Mouse (Mus musculus) limb, embryonic 14.5 days (tissue): ENCODE measurements around the gene Ripk1. TPM values are rescaled to one million over a fixed set of nuclear protein-coding genes. Genes with fewer than 3 reads are reported as not detected.

Experiments used
- ATAC-seq: fragments of 200-750 bp; cut with Nextera tagmentation; 2 replicates; pipeline ENCODE4 v1.8.0; 2017; ENCODE audit warnings: low read depth, moderate number of reproducible peaks, moderate TSS enrichment; ENCODE audit not compliant: low FRiP score
- DNase-seq: peaks from one replicate; pipeline ENCODE4 v3.0.0-alpha.2; 2015; ENCODE audit warnings: low spot score
- H3K27ac ChIP-seq: fragments of 300-500 bp; sonication (generic); replicated peaks from 2 replicates; pipeline ENCODE4 v1.5.1; 2014; ENCODE audit warnings: low read depth, mild to moderate bottlenecking, low read length, moderate library complexity, mixed read lengths
- H3K27me3 ChIP-seq: fragments of 300-500 bp; sonication (generic); 2 replicates; pipeline ENCODE4 v1.6.1; 2014; ENCODE audit warnings: low read length, mixed read lengths; ENCODE audit not compliant: control insufficient read depth, insufficient read depth
- H3K36me3 ChIP-seq: fragments of 300-500 bp; sonication (generic); 2 replicates; pipeline ENCODE4 v1.6.1; 2014; ENCODE audit warnings: mild to moderate bottlenecking, low read length, moderate library complexity, mixed read lengths; ENCODE audit not compliant: control insufficient read depth, insufficient read depth
- H3K4me1 ChIP-seq: fragments of 300-500 bp; sonication (generic); 2 replicates; pipeline ENCODE4 v1.6.1; 2014; ENCODE audit warnings: antibody characterized with exemption, low read length, mixed read lengths; ENCODE audit not compliant: control insufficient read depth, insufficient read depth
- H3K4me2 ChIP-seq: fragments of 300-500 bp; sonication (generic); replicated peaks from 2 replicates; pipeline ENCODE4 v1.6.1; 2014; ENCODE audit warnings: low read depth, mild to moderate bottlenecking, low read length, moderate library complexity; ENCODE audit not compliant: severe bottlenecking
- H3K4me3 ChIP-seq: fragments of 300-500 bp; sonication (generic); replicated peaks from 2 replicates; pipeline ENCODE4 v1.5.1; 2014; ENCODE audit warnings: low read length
- H3K9ac ChIP-seq: fragments of 300-500 bp; sonication (generic); 2 replicates; pipeline ENCODE4 v1.6.1; 2014; ENCODE audit warnings: mild to moderate bottlenecking, low read depth, low read length, moderate library complexity; ENCODE audit not compliant: severe bottlenecking
- H3K9me3 ChIP-seq: fragments of 300-500 bp; sonication (generic); 2 replicates; pipeline ENCODE4 v1.6.1; 2016; ENCODE audit warnings: low read length; ENCODE audit not compliant: control insufficient read depth
- POLR2A ChIP-seq: fragments of 200-500 bp; IDR thresholded peaks from 2 replicates; pipeline ENCODE4 v1.8.0; 2012; ENCODE audit warnings: inconsistent platforms, mild to moderate bottlenecking, moderate library complexity, borderline replicate concordance; ENCODE audit not compliant: insufficient read depth, insufficient read length; ENCODE audit errors: extremely low read depth
- WGBS: fragments of 180-500 bp; shearing (Covaris S2); extraction: QIAGEN DNeasy Blood & Tissue Kit; methylation state at CpG from one replicate; pipeline ENCODE4 v1.1.7; 2014; 5-methylcytosine and 5-hydroxymethylcytosine counted together
- polyA plus RNA-seq, 2 experiments: library from polyadenylated mRNA; depleted of rRNA in 1 of 2; stranded (reverse) in 1 of 2; unstranded in 1 of 2; fragments of >200 nt; fragmentation: Nextera tagmentation in 1 of 2; extraction: Ambion mirVana in 1 of 2; gene quantifications; 2 replicates each; pipeline versions ENCODE4 v1.2.1 to v1.2.3; 2012 to 2014

Gene Ripk1
- polyA plus RNA-seq, 2 experiments: 10.7 to 17.1 TPM

- peak; percentile 84; the same call in 1 of the 2 replicates for ATAC-seq
- H3K4me1 ChIP-seq: peaks cover 5% of the 10 kb centered on the region; the same call in 1 of the 2 replicates
- H3K9ac ChIP-seq: no peak overlapping the region
- H3K4me2 ChIP-seq: no peak overlapping the region
- peaks cover 23% of the 10 kb centered on the region for H3K36me3 ChIP-seq
- peak; percentile 93 for DNase-seq
- H3K27me3 ChIP-seq: no peaks in the 10 kb centered on the region
- no peak overlapping the region for H3K27ac ChIP-seq
- TF ChIP-seq POLR2A: no peak
- H3K9me3 ChIP-seq: no peaks in the 10 kb centered on the region
- H3K4me3 ChIP-seq: no peak overlapping the region
- WGBS: 42% methylated on average over 11 of the region's 11 CpGs
Measured at GRCm38 (mm10) chr13:34046421-34047012, 44.4 kb downstream of the Ripk1 start.

- no peak for DNase-seq
Measured at GRCm38 (mm10) chr13:34047526-34047925, 45.4 kb downstream of the Ripk1 start.

GRCm38 (mm10) chr13:34050479-34050878 lies 48.3 kb downstream of the Ripk1 start:
- no peak overlapping the region for H3K9ac ChIP-seq
- DNase-seq: no peak
- no peaks in the 10 kb centered on the region for H3K27me3 ChIP-seq
- H3K9me3 ChIP-seq: no peaks in the 10 kb centered on the region
- H3K4me1 ChIP-seq: peaks cover 5% of the 10 kb centered on the region; the same call in 1 of the 2 replicates
- 92% methylated on average over 8 of the region's 8 CpGs for WGBS
- no peak for ATAC-seq
- no peak for TF ChIP-seq POLR2A
- H3K36me3 ChIP-seq: peaks cover 55% of the 10 kb centered on the region
- no peak overlapping the region for H3K27ac ChIP-seq
- no peak overlapping the region for H3K4me2 ChIP-seq
- H3K4me3 ChIP-seq: no peak overlapping the region

More at GRCm38 (mm10) chr13:34047526-34047925, 45.4 kb downstream of the Ripk1 start:
- Histone ChIP-seq H3K4me3 (no peak overlapping the region), H3K27me3 (no peaks in the 10 kb centered on the region), H3K9ac (no peak overlapping the region), H3K27ac (no peak overlapping the region), H3K36me3 (peaks cover 31% of the 10 kb centered on the region), H3K9me3 (no peaks in the 10 kb centered on the region), H3K4me1 (peaks cover 5% of the 10 kb centered on the region; the same call in 1 of the 2 replicates), H3K4me2 (no peak overlapping the region)
- TF ChIP-seq POLR2A: no peak
- ATAC-seq: no peak
- 87% methylated on average over 3 of the region's 3 CpGs for WGBS

- DNase-seq (no peak), ATAC-seq (no peak)
- no peak for TF ChIP-seq POLR2A
- Histone ChIP-seq H3K9me3 (no peaks in the 10 kb centered on the region), H3K4me2 (no peak overlapping the region), H3K4me1 (peaks cover 2% of the 10 kb centered on the region; the same call in 1 of the 2 replicates), H3K27me3 (no peaks in the 10 kb centered on the region), H3K27ac (no peak overlapping the region), H3K9ac (no peak overlapping the region), H3K36me3 (peaks cover 59% of the 10 kb centered on the region), H3K4me3 (no peak overlapping the region)
- 89% methylated on average over 3 of the region's 3 CpGs for WGBS
Measured at GRCm38 (mm10) chr13:34051692-34052091, 49.5 kb downstream of the Ripk1 start.

GRCm38 (mm10) chr13:34053673-34054282 lies 51.6 kb downstream of the Ripk1 start:
- peaks cover 49% of the 10 kb centered on the region for H3K36me3 ChIP-seq
- H3K4me1 ChIP-seq: no peaks in the 10 kb centered on the region
- DNase-seq: no peak
- ATAC-seq: no peak
- H3K9ac ChIP-seq: no peak overlapping the region
- H3K9me3 ChIP-seq: no peaks in the 10 kb centered on the region
- H3K27me3 ChIP-seq: no peaks in the 10 kb centered on the region
- WGBS: 83% methylated on average over 13 of the region's 13 CpGs
- no peak overlapping the region for H3K4me2 ChIP-seq
- H3K27ac ChIP-seq: no peak overlapping the region
- no peak overlapping the region for H3K4me3 ChIP-seq
- no peak for TF ChIP-seq POLR2A

GRCm38 (mm10) chr13:34054391-34054790 lies 52.2 kb downstream of the Ripk1 start:
- Histone ChIP-seq H3K4me1 (no peaks in the 10 kb centered on the region), H3K4me3 (no peak overlapping the region), H3K36me3 (peaks cover 49% of the 10 kb centered on the region), H3K27ac (no peak overlapping the region), H3K9ac (no peak overlapping the region), H3K27me3 (no peaks in the 10 kb centered on the region), H3K4me2 (no peak overlapping the region), H3K9me3 (no peaks in the 10 kb centered on the region)
- DNase-seq: no peak
- no peak for ATAC-seq
- 72% methylated on average over 4 of the region's 4 CpGs for WGBS
- TF ChIP-seq POLR2A: no peak
